Mouse (Mus musculus): ENCODE results near the gene Msantd1.

Gene Msantd1

DNA sequence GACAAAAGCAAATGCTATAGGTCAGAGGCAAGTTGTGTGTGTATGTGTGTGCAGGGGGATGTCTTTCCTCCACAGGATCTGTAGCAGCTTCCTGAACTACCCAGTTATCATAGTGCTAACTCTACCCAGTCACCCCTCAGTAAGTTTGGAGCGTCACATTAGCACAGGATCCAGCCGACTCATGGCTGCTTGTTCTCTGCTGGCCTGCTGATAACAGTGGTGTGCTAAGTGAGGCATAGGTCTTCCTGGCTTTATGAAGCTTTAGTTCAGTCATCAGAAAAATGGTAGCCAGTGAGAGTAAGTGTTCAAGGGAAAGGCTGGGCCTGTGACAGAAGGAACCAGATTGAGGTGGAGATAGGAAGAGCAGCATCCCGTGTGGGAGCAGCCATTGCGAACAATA is 16.1 kb downstream of the Msantd1 start:
- no peak for DNase-seq (ENCODE audit: extremely low read depth, low read depth, low spot score)

DNA sequence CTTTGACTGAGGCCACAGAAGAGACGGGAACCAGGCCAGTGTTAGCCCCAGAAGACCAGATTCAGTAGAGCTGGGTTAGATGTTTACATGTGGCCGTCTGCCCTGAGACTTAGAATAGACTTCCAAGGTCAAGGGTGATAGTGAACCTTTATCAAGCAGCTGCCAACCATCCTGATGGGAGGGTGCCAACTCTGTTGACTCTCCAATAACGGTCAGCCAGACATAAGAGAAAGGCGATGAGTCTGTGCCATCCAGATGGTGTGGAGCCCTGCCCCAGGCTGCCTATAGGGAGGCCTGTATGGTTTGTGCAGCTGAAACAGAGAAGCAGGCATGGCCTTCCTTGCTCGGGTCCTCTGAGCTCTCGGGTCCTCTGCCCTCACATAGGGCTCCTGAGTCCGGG is 16.7 kb downstream of the Msantd1 start:
- no peak for DNase-seq (ENCODE audit: extremely low read depth, low read depth, low spot score)

DNA sequence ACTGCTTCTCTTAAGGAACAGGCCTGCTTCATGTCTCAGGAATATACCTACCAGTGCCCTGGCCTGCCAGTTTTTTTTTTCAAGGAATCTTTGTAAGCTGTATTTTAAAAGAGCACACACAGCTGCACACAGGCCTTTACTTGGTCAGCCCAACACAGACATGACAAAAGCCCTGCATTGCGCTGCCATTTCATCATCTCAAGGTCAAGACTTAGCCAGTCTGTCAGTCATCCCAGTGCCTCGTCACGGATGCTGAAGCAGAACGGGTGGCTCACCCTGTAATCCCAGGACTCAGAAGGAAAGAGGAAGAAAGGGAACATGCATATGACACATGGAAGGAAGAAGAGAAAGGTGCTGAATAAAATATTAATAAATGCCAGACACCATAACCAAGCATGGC is 19.8 kb downstream of the Msantd1 start:
- no peak for DNase-seq (ENCODE audit: extremely low read depth, low read depth, low spot score)

- peak; percentile 36 for DNase-seq (ENCODE audit: extremely low read depth, low read depth, low spot score)
Measured at GRCm38 (mm10) chr5:34930151-34930975, 22.6 kb downstream of the Msantd1 start.

DNA sequence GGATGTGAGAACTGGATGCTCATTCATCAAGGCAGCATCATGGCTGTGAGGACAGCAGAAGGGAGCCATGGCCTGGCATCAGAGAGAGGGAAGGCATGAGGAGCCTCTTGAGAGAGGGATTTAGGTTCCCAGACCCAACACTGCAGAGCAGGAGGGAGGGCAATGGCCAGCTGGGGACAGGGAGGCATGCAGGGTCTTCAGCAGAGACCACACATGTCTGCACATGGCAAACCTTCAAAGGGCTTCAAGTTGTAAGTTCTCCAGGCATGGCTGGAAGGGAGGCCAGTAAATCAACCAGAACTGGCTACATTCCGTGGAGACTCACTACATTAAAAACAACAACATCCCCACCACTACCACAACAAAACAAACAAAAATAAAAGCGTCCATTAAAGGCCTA is 23.3 kb downstream of the Msantd1 start:
- DNase-seq (ENCODE audit: extremely low read depth, low read depth, low spot score): no peak

DNA sequence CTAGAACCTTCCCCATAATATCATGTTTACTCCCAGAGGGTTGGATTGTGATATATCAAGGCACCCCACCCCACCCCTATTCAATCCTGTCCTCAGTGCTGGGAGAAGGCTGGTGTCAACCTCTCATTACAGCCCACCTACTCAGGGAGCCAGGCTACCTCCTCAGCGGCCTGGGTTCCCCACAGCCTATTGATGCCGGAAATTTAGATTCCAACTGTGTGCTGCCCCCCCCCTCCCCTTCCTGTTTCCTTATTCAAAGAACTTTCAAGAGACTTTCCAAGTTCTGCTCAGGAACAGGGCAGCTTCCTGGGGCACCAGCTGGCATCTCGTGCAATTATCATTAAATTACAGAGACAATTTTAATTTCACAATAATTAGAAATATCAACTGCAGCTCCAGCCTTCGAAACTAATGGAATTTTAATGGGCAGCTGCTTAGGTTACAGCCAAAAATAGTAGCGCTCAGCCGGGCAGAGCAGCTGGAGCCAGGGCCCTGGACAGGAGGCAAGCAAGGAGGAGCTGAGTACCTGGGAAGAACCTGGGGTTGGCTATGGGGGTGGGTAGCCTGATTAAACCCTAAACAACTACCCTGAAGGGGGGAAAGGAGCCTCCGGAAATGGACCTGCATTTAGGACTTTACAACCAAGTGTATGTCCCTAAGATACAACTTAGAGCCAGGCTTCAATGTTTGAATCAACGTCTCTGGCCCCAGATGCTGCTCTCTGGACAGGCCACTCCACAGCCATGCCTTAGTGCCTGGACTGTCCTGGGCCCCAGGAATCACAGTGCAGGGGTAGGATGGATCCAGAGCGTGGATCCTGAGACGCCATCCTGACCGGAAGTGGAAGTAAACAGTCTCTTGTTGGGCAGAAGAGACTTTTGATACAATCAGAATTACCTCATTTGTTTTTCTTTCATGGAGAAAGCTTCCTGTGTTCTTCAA is 24.0 kb downstream of the Msantd1 start:
- DNase-seq (ENCODE audit: extremely low read depth, low read depth, low spot score): no peak

- DNase-seq (ENCODE audit: extremely low read depth, low read depth, low spot score): no peak
Measured at GRCm38 (mm10) chr5:34932458-34932806, 24.6 kb downstream of the Msantd1 start.

DNA sequence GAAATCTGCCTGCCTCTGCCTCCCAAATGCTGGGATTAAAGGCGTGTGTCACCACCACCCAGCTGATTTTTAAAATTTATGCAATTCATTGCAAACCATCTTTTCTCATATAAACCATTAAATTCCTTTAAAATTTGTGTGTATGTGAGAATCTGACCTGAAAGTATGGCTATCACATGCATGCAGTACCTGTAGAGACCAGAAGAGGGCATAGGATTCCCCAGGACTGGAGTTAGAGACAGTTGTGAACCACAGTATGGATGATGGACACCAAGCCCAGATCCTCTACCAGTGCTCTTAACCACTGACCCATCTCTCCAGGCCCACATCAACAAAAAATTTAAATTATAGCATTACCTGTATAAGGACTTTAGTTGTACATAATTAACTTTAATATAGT is 25.6 kb downstream of the Msantd1 start:
- no peak for DNase-seq (ENCODE audit: extremely low read depth, low read depth, low spot score)

DNA sequence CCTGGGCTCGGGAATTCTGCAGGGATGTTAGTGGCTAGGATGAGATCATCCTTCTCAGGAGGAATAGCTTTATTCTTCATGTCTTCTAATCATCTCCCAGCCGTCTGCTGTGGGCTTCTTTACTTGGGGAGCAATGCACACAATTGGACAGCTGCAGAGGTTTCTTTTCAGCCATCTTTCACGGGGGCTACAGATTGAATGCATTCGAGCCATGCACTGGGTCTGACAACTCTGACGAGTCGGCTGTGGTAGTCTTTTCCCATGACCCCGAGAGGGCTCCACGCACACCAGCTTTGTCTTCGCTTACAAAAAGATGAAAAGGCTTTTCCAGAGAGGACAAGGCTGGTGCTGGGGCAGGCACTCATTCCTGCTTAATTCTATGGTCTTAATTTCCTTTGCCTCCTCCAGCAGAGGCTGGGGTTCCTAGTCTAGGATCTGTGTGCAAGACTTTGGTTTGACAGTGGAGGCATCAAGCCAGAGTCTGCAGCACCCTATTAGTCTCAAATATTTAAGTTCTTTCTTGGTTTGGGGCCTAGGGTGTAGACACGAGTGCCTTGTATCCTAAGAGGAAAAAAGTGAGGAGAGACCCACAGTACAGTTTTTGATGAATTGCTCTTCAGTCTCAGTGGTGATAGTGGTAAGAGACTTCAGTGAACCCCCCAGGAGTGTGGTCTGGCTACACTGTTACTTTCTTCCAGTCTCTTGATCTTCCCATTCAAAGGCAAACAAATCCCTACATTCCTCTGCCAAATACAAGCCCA is 34.1 kb downstream of the Msantd1 start:
- no peak for DNase-seq (ENCODE audit: extremely low read depth, low read depth, low spot score)

- DNase-seq (ENCODE audit: extremely low read depth, low read depth, low spot score): no peak
Measured at GRCm38 (mm10) chr5:34943428-34943827, 35.6 kb downstream of the Msantd1 start.

GRCm38 (mm10) chr5:34948861-34949760 is 41.3 kb downstream of the Msantd1 start, which contains the start of gene Rgs12:
Gene Rgs12 (plus strand): TSS chr5:34949445.
- DNase-seq (ENCODE audit: extremely low read depth, low read depth, low spot score): no peak

DNA sequence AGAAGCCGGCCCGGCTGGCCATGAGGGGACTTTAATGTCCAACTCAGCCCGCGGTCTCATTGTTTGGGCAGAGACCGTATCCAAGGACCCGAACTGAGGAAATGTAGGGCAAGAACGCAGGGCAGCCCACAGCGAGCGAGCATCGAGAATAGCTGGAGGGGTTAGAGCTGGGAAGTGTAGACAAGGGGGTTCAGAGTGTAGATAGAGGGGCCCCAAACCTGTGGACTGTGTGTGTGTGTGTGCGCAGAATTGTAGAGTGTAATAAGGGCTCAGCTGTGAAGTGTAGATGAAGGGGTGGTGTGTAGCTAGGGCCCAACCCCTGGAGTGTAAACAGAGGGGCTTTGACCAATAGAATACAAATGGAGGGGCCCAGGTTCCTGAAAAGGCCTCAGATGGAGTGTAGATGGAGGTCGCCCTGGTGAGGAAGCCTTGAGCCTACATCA is 42.0 kb downstream of the Msantd1 start:
- no peak for DNase-seq (ENCODE audit: extremely low read depth, low read depth, low spot score)

DNA sequence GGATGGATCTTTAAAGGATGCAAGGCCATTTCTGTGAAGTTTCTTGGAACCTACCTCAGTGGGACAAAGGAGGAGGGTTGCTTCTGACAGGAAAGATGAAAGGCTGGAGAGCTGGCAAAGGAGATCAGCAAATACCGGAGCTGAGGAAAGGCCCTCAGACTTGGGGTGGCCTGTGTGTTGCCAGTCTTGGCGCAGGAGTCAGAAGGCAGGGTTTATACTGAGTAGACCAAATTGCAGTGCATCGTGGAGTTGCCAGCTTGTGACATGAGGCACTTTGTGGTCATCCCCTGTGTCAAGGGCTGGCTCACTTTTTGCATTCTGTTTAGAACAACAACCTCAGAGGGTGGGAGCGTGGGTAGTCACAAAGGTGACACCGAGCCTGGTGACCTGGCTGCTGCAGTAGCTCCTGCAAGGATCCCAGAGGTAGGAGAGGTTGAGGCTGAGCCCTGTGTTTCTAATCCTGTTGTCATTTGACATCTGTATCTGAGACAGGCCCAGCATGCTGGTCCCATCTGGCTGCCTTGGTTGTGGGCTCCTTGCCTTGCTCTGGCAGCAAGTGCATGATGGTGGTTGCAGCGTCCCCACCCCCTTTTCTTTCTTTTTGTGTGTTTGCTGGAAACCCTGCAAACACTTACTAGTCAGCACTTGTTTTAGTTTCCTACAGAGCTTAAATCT is 42.8 kb downstream of the Msantd1 start:
- no peak for DNase-seq (ENCODE audit: extremely low read depth, low read depth, low spot score)

- DNase-seq (ENCODE audit: extremely low read depth, low read depth, low spot score): no peak
Measured at GRCm38 (mm10) chr5:34951161-34951834, 43.5 kb downstream of the Msantd1 start.

- no peak for DNase-seq (ENCODE audit: extremely low read depth, low read depth, low spot score)
Measured at GRCm38 (mm10) chr5:34954508-34954907, 46.7 kb downstream of the Msantd1 start.

DNA sequence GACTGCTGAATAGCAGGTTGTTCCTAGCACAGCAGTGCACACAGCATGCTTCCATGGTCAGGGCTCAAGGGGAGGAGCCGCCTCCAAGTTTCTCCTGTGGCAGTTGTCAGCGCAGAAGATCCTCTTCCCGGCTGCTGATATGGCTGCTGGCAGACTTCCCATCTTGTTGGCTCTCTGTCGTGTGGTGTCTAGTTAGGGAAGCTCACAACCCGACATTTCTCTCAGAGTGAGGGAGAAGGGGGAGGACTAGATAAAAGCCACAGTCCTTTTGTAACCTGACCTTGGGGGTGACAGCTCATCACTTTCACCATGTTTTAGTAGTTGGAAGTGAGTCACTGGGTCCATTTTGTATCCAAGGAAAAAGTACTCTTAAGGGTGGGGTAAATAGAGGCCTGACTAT is 47.8 kb downstream of the Msantd1 start:
- DNase-seq (ENCODE audit: extremely low read depth, low read depth, low spot score): no peak

- DNase-seq (ENCODE audit: extremely low read depth, low read depth, low spot score): no peak
Measured at GRCm38 (mm10) chr5:34956151-34956550, 48.3 kb downstream of the Msantd1 start.

DNA sequence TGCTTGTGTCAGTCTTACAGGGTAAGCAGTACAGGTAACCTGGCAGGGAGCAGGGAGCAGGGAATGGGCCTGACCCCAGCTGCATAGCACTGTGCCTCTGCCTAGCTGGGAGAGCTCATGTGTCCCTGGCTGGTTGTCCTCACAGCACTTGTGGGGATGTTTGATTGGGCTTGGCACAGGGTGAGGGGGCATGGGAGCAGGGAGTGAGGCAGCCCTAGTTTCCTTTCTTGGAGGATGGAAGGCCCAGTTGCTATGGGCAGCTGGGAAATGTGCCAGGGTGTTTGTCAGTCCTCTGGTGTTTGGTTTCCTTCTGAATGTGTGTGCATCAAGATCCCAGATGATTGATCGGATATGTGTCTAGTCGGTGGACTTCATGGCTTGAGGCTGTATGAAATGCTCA is 49.2 kb downstream of the Msantd1 start:
- DNase-seq (ENCODE audit: extremely low read depth, low read depth, low spot score): no peak

- no peak for DNase-seq (ENCODE audit: extremely low read depth, low read depth, low spot score)
Measured at GRCm38 (mm10) chr5:34960021-34960420, 52.2 kb downstream of the Msantd1 start.

Data from fat pad, adult 2 months (tissue).